Mouse (Mus musculus) lung, postnatal 0 days (tissue): ENCODE data around the gene Lix1l.

ENCODE experiments used
- CTCF ChIP-seq: IDR thresholded peaks from 2 replicates; pipeline ENCODE4 v1.5.1; 2016; ENCODE audit warnings: antibody characterized with exemption, mild to moderate bottlenecking
- EP300 ChIP-seq: IDR thresholded peaks from 2 replicates; pipeline ENCODE4 v1.6.1; 2016; ENCODE audit warnings: antibody characterized with exemption, mild to moderate bottlenecking, control low read depth

GRCm38 (mm10) chr3:96581141-96581540, 19.8 kb upstream of the Lix1l start:
- no peak for TF ChIP-seq CTCF
- no peak for TF ChIP-seq EP300
